In the genomic region with DNA sequence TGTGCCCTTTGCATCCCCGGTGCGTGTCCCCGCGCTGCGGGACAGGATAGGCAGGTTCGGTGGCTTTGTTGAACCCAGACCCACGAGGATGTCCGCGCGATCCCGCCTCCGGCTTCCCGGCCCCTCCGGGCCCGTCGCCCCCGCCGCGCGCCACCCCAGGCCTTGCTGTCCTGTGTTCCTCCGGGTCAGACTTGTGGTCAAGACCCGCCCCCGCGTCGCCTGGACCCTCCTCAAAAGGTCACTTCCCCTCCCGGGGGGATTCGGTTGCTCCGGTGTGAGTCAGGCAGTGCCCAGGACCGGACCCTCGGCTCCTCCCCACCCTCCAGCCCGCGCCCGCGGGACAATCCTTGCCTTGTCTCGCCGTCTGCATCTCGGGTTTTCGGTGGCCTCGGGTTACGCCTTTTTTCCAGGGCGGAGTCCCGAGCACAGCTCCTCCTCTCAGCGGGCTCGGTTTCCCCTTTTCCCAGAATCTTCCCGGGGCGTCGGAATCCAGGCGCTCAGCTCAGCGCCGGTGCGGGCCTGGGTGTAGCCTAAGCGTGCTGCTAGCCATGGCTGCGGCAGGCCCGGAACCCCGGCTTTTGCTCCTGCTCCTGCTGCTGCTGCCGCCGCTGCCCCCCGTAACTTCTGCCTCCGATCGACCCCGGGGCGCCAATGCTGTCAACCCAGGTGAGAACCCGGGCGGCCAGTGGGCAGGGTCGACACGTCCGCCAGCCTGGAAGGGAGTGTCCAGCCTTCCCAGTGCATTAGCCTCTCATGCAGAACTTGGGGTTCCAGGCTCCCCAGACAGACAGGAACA, we compare ENCODE assay signal across 1 mouse cellular context.
A peak's percentile ranks its signal among the peaks of the same experiment; 100 is the strongest.
TF ChIP-seq lines count a peak whose summit lies in the region.

No protein-coding gene starts in this region.

TF ChIP-seq in MEL, 35 proteins besides CTCF, POLR2A, EP300 and RAD21 (continued from another document):
- no peak for TF ChIP-seq MEF2A (IDR thresholded peaks at IDR 0.05; ENCODE audit: extremely low read depth, insufficient replicate concordance, low read depth, low read length, poor library complexity, severe bottlenecking)
- TF ChIP-seq ZNF384 (IDR thresholded peaks at IDR 0.05; ENCODE audit: low read depth, low read length), result no peak
- TF ChIP-seq MAZ (IDR thresholded peaks at IDR 0.05; ENCODE audit: low read depth, low read length), result 0 out of 2 replicates have a peak, but pooled peaks have one; percentile 29
- peak; percentile 15; the same call in 1 of the 2 replicates for TF ChIP-seq MYC (IDR thresholded peaks at IDR 0.05; ENCODE audit: low read depth, low read length)
- TF ChIP-seq E2F4 (IDR thresholded peaks at IDR 0.05; ENCODE audit: borderline replicate concordance, low read depth, low read length), result 0 out of 2 replicates have a peak, but pooled peaks have one; percentile 24
- TF ChIP-seq UBTF (IDR thresholded peaks at IDR 0.05; ENCODE audit: borderline replicate concordance, insufficient read depth, low read depth, low read length), result peak; percentile 66; the same call in 1 of the 2 replicates
- TF ChIP-seq NELFE (IDR thresholded peaks at IDR 0.05; ENCODE audit: low read depth, low read length), result peak; percentile 48
